Mouse (Mus musculus): ENCODE results near the gene Mybbp1a.
"Not testable (repeated sequence)": the region's sequence is repeated elsewhere in the genome, so short reads cannot be mapped to it uniquely, and the experiment has no call there.

Mybbp1a gene

DNA sequence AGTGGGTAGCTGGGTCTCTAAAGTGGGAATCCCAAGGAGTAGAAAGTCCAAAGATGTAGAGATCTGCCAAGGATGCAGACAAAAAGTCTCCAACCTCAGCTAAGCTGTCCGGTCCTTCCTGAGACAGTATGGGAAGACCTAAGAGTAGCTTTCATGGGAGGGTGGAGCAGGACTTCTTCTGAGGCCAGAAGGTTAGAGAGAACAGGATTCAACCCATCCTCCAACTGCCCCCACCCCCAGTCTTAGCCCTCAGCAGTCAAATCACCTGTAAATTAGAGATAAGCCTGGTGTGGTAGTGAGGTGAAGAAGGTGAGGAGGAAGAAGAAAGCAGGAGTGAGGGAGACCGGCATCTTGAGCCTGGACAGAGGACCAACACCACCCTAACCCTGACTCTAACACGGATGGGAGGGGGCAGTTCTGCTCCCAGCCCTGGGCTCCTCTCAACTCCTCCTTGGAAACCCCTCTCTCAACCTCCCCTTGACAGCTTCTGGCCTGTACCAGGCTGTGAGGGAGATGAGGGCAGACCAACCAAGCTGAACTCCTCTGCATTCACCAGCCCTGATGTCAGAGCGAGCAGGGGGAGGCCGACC, 27.5 kb upstream of the Mybbp1a start:
- no peak for DNase-seq

DNA sequence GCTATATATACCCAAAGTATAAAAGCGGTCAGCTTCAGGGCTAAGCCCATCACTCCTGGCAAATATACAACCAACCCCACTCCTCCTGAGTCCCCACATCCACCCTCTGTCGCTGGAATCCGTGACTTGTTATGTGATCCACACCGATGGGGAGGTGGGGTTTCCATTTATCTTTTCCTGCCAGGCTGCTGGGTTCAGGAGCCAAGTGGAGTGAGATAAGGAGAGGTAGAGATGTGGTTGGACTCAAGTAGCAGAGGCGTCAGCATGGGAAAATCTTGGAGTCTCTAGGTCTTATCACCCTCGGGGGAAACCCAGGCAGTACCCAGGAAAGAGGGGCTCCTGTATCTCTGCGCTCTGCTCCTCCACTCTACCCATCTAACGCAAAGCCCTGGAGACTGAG, 26.0 kb upstream of the Mybbp1a start:
- DNase-seq, result no peak

DNA sequence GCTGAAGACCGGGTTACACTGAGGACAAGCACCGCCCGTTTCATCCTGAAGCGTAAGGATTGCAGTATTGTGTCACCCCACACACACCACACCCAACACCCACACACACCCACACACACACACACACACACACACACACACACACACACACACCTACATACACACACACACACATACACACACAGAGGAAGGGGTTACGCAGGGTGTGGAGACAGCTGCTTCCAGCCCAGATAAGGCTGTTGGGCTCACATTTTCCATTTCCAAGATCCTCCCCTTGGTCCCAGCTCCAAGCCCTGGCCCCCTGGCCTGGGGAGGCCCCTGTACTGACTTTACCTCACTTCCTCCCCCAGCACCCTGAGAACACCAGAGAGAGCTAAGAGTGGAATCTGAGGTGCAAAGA, 24.5 kb upstream of the Mybbp1a start:
- no peak for DNase-seq

DNA sequence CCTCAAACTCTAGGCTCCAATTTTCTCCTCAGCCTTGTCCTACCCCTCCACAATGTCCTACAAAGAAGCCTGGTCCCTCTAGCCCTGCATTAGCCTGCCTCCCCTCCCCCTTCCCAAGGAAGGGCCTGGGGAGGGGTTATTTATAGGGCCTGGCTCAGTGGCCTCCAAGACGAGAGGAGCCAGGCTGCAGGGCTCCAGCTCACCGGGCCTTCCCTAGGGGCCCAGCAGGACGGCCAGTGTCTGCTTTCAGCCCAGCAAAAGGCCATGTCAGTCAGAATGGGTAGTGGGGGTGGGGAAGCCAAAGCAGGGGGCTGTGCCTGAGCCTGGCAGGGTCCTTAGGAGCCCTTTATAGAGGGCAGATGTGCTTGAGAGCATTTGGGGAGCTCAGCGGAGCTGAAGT, 23.8 kb upstream of the Mybbp1a start:
- DNase-seq, result no peak

DNA sequence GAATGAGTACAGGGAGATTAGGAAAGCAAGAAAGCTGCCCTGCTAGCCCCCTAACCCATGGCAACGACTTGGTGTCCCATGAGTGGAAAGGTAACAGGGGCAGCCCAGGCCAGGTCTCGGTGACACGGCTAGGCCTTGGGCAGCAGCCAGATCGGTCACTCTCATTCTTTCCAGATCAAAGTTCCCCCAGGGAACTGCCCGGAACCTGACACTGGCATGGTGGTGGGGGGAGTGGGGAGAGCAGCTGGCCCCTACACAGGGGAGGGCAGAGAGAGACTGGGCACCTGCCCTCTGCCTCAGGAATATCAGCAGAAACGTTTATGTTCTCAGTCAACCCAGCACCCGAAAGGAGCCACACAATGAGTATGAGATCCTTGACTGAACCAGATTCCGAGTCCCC, 22.9 kb upstream of the Mybbp1a start:
- DNase-seq, result no peak

DNA sequence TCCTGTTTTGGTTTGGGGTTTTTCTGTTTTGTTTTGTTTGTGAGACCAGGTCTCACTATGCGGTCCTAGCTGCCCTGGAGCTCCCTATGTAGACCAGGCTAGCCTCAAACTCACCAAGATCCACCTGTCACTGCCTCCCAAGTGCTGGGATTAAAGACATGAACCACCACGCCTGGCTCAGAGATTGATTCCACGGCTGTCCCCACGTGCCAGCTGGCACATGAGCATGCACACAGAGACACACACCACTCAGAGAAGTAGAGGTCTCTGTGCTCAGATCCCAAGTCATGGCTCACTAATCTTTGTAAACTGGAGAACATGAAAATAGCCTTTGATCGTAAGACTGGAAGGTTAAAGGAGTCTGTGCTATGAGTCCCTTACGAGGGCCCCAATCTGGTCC, 22.1 kb upstream of the Mybbp1a start:
- DNase-seq, result no peak

DNA sequence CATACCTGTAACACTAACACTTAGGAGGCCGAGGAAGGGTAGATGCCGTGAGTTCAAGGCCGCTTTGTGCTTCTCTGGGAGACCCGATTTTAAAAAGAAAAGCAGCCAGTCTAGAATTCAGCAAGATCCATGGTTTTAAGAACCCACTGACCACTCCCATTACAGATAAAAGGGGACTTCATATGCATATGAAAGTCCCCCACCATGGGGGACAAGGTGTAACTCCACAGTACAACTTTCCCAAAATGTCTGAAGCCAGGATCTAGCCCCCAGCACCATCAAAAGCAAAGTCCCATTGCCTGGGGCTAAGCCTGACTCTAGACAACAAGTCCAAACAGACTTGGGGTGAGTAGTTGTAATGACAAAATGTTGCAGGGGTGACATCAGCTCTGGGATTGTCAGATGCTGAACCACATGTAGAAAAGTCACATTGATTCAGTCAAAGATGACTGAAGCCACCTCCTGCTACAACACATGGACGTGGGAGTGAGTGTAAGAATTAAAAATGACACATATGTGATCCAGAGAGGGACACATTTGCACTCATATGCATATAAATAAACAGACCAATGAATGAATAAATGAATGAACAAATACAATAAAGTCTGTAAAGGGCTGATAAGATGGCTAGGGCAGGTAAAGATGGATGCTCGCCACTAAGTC, 20.6 kb upstream of the Mybbp1a start:
- DNase-seq, result no peak

DNA sequence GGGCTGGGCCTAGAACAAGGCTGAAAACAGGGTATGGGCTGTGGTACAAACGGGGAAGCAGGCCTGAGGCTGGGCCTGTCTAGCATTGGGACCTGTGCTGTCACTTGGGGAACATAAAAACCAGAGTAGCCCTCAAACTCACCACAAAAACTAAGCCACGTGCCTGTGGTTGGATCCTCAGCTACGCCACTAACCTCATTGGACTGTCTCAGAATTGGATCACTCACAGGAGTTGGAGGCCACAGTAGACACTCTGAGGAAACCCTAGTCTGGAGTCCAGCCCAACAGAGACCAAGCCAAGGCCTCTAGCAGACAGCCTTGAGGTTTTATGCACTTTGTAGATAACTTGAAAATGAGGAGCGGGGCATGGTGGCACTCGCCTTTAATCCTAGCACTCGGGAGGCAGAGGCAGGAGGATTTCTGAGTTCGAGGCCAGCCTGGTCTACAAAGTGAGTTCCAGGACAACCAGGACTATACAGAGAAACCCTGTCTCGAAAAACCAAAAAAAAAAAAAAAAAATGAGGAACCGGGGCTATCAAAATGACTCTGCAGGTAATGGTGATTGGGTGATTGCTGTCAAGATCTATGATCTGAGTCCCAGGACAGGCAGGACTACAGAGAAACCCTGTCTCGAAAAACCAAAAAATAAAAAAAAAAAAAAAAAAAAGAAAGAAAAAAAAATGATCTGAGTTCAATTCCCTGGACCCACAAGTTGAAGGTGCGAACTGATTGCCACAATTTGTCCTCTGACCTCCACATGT, 19.5 kb upstream of the Mybbp1a start:
- no peak for DNase-seq

DNA sequence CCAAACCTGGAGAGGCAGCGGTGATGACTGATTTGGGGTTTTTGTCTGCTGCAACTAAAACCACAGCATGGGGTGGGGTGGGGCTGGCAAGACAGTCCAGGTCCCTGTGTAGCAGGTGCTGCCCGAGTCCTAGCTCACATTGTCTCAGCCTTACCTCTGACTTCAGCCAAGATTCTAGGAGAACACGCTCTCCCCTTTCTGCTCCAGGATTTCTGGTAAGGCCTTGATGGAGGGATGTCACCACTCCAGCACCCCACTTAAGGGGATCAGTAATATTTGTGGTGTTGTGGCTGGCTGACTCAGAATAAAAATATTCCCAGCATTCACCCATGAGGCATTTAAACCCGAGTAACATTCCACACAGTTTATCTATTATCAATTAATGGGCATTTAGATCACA, 17.5 kb upstream of the Mybbp1a start:
- DNase-seq, result no peak

DNA sequence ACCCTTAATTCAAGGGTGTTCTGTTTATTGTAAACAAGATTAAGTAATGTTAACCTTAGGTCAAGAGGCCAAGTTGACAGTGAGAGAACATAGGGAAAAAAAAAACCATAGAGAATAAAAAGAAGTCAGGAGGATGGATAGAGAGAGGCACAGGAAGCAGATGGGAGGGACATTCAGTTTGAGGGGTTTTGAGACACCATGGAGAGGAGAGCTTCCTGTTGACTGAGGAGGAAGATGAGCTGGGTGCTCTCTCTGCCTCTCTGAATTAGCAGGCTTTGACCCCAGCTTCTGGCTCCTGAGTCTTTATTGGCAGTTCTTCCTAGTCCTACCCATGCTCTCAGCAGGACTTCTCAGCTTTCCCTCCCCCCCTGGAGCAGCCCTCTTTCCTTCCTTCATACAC, 16.0 kb upstream of the Mybbp1a start:
- DNase-seq, result no peak

DNA sequence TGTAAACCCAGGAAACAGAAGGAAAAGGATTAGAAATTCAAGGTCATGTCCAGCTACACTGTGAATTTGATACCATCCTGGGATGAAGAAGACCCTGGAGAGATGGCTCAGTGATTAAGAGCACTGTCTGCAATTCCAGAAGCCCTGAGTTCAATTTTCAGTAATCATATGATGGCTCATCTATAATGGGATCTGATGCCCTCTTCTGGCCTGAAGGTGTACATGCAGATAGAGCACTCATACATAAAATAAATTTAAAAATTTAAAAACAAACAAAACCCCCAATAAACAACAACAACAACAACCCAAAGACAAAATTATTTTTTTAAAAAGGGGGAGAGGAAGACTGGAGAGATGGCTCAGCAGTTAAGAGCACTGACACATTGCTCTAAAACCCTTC, 14.3 kb upstream of the Mybbp1a start:
- DNase-seq, result peak; percentile 34

DNA sequence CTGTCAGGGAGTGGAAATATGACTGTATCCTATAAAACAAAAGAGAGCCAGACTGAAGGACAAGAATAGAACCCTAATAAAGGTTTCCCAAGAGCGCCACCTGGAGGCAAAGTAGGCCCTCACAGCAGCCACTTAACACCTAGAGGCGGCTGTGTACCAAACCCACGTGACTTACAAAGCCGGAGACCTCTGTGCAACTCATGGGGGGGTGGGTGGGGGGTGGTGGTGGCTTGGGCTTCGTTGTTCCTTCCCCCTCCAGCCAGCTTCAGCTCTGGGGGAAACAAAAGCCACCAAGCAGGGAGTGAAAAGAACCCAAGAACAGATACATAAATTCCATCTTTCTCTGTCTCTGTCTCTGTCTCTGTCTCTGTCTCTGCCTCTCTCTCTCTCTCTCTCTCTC, 12.5 kb upstream of the Mybbp1a start:
- peak; percentile 96 for DNase-seq

DNA sequence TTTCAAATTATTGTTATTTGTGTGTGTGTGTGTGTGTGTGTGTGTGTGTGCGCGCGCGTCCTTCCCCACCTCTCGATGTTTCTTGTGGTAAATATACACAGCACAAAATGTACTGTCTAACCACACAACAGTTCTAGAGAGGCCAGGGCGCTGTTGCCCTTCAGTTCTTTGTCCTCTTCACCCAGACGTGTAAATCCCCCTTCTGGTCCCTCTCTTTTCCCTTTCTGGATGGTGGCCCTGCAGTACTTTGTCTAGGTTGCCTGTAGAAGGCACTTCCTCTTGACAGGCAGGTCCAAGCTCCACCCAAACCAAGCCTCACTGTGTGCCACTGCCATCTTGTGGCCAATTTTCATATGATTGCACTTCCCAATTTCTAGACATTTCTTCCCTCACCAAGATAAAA, 11.9 kb upstream of the Mybbp1a start:
- peak; percentile 94 for DNase-seq

DNA sequence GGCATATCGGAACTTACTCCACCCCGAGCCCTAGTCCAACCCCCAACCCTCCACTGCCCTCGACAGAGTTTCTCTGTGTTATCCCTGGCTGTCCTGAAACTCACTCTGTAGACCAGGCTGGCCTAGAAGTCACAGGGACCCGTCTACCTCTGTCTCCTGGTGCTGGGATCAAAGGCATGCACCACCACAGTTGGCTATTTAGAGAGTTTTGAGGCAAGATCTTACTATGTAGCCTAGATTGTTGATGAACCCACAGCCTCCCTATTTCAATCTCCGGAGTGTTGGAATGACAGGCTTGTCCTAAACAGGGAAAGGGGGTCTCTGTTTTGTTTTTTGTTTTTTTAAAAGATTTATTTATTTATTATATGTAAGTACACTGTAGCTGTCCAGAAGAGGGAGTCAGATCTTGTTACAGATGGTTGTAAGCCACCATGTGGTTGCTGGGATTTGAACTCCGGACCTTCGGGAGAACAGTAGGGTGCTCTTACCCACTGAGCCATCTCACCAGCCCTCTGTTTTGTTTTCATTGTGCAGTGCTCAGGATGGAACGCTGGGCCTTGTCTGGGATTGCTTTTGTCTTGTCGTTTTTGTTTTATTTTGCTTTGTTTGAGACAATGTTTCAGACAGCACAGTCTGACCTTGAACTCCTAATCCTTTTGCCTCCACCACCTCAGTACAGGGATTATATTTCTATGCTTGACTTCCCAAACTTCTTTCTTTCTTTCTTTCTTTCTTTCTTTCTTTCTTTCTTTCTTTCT, 10.7 kb upstream of the Mybbp1a start:
- not testable (repeated sequence) for DNase-seq

DNA sequence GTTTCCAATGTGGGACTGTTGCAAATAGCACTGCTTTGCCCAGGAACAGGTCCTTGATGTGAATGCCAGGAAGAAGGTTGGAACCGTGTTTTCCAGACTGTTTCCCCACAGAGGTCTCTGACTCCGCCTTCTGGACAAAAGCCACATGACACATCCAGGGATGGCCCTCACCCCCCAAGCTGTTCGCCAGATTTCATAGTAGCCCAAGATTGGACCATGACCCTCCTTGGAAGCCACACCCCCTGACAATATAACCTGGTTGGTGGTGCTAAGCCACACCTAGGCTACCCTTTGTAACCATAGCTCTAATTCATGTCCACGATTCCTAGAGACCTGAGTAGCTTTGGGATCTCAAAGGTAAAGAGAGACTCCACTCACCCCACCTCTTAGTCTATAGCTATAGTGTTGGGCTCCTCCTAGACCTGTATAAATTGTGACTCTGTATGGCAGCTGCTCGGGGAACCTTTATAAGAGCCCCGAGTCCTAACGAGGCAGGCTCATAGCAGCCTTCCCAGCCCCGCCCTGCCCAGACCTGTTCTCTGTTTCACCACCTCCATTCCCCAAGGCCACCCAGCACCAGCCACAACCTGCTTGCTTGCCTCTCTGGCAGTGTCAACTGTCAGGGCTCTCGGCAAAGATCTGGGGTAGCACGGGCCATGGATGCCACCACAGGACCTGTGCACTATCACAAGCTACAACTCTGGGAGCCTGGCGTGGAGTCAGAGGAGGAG, 6.0 kb upstream of the Mybbp1a start, which contains the start of gene Ggt6:
Gene Ggt6, plus strand, starts transcription at position 564 of the 731 bp plus-strand sequence.
- DNase-seq, result peak; percentile 26

DNA sequence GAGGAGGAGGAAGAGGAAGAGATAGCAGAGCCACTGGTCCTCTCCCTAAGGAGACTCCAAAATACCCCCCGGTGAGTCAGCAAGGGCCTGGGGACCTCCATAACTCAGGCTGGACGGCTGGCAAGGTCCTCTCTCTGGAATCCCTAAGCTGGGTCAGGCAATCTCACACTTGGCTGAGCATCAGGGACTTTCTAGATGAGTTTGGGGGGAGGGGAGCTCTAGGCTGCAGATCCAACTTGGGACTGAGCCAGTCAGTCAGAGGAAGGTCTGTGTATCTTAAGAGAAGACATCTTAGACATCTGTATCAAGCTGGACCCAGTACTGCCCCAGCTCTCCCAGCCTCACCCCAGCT, 5.5 kb upstream of the Mybbp1a start:
- peak; percentile 62 for DNase-seq

DNA sequence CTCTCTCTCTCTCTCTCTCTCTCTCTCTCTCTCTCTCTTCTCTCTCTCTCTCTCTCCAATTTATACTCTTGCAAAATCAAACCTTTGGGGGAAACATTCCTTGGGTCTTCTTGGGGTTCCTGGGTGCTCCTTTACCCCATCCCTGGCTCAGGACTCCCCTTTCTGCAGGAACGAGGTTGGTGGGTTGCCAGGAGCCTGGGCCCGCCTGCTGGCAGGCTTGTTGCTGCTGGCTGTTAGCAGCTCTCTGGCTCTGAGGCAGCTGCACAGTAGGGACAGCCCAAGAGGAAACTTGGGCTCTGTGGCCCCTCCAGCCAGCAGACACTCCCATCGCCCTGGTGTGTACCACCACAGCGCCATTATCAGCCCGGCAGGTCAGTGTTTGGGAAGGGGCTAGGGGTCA, 4.9 kb upstream of the Mybbp1a start:
- DNase-seq, result peak; percentile 38

DNA sequence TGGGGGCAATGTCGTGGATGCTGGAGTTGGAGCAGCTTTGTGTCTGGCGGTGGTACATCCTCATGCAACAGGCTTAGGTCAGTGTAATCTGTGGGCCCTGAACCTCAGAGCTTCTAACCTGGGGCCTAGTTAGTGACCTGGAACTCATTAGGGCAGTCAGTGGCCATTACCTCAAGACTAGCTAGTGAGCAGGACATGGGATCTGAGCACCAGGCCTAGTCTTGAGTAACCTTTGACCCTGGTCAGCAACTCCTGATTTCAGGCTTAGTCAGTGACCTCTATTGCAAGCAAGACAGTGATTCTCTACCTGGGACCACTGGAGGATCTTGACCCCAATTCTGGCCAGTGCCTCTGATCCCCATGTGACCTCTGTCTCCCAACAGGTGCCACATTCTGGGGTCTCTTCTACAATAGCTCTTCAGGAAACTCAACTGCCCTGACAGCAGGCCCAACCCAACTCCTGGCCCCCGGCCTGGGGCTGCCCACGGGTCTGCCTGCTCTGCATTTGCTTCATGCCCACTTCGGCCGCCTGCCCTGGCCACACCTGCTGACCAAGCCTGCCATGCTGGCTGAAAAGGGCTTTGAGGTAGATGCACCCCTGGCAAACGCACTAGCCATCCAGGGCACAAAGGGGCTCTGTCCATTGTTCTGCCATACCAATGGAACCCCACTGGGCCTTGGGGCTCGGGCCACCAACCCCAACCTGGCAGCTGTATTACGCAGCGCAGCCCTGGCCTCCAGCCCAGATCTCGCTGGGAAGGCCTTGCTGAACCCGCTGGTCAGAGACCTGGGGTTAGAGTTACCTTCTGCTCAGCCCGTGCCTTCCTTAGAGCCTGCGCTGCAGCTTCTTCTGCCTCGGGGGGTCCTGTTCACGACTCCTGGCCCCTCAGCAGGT, 4.2 kb upstream of the Mybbp1a start:
- no peak for DNase-seq

DNA sequence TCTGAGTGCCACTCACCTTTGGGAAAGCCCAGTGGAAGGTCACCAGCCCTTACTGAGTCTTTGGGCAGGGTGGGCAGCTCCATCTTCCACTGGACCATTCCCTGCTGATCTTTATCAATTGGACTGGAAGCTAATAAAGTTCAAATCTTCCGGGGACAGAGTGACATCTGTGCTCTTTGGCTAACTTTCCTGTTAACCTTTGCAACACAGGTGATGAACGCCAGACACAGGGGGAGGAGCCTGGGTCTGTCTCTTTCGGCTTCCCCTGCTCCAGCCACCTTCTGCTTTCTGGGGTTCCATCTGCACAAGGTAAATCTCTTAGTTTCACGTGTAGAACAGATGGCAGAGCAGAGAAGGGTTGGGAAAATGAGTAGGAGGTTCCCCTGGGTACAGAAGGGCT, 2.7 kb upstream of the Mybbp1a start:
- DNase-seq, result no peak

DNA sequence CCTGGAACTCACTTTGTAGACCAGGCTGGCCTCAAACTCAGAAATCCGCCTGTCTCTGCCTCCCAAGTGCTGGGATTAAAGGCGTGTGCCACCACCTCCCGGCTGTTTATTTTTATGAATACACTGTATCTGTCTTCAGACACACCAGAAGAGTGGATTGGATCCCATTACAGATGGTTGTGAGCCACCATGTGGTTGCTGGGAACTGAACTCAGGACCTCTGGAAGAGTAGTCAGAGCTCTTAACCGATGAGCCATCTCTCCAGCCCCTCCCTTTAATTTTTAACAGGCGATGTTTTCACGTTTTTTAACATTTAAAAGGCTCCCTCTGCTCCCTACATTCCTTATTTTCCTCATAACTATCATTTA, 574 bp upstream of the Mybbp1a start:
- DNase-seq, result not testable (repeated sequence)

DNA sequence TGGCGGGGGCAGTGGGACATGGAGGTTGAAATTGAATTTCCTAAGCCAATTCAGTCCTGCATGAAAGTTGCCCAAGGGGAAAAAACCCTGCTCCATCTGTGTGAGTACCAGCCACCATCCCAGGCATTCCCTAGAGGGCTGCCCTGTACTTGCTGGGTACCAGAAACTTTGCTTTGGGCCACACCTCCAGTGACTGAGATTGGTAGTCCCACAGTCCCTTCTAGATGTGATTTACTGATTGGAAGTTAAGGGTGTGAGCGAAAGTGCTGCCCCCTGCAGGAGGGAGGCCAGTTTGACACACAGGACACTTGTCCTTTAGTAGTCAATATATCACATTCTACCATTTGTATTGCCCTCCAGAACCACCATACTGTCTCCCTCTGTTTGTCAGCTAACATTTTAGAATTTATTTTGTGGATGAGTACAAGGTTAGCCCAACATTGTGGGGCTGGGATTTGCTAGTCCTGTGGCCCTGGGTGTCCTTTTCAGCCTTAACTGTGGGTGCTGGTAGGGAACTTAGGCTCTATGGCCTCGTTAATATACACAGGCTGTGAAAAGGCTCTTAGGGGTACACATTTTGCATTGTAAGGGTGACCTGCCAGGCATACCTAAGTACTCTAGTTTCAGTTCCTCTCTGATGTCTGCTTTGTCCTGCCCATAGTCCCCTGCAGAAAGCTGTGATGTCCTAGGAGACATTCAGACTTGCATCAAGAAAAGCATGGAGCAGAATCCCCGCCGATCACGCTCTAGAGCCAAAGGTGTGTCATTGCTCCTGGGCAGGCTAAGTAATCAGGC, 5.4 kb downstream of the Mybbp1a start:
- peak; percentile 71 for DNase-seq
